Mouse (Mus musculus) olfactory bulb, adult 2 months (tissue): ENCODE results near the gene Trdmt1.

ENCODE experiments used
- CTCF ChIP-seq: fragments of 200-500 bp; IDR thresholded peaks from 2 replicates; pipeline ENCODE4 v1.5.1; 2012; ENCODE audit warnings: low read depth, mild to moderate bottlenecking, low read length, moderate library complexity; ENCODE audit not compliant: insufficient read depth
- POLR2A ChIP-seq: fragments of 200-500 bp; IDR thresholded peaks from 2 replicates; pipeline ENCODE4 v1.6.1; 2012; ENCODE audit warnings: mild to moderate bottlenecking, low read depth, low read length, moderate library complexity; ENCODE audit not compliant: insufficient read depth

DNA sequence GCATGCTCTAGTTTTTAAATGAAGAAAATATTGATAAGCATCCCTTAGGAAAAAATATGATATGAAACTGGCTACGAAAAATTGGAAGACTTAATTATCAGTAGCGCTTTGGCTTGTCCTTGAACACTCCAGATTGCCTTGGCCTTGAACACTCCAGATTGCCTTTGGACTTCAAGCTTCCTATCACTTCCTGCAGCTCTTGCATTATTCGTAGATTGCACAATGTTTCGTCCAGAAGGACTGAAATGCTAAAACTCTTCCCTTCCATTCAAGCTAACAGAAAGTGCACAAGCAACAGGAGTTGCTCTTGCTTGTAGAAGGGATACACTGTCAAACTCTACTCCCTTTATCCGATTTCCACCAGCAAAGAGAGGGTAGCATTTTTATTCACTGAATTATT, 14.8 kb upstream of the Trdmt1 start:
- TF ChIP-seq POLR2A, result no peak
- TF ChIP-seq CTCF, result no peak
